Mouse (Mus musculus) lung, postnatal 10 days (tissue): ENCODE measurements around the gene Epn3.

Source experiments
- DNase-seq: peaks from one replicate; pipeline ENCODE4 v3.0.0; 2021

Epn3 gene

DNA sequence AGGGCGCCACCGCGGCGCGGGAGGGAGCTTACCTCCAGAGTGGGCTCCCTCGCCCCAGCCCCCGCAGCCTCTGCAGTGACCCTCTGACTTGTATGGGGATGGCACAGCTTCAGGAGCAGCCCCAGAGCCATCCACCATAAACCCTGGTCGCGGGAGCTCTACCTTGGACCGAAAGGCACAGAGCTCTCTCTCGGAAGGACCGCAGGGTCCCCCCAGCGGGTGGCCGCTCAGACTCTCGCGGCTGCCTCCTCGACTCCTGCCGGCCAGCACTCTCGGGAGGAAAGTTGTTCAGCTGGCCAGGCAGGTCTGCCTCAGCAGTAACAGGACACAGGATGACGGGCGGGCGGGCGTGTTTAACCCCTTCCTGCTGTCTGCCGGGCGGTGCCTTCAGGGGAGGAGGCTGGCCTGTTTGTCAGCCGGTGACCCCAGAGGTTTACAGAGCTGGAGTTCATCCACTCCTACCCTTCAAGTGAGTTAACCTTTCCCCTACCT is at the start of gene Epn3:
Gene Epn3 (minus strand): TSS at position 314 of the 492 bp plus-strand sequence.
- peak; percentile 75 for DNase-seq

DNA sequence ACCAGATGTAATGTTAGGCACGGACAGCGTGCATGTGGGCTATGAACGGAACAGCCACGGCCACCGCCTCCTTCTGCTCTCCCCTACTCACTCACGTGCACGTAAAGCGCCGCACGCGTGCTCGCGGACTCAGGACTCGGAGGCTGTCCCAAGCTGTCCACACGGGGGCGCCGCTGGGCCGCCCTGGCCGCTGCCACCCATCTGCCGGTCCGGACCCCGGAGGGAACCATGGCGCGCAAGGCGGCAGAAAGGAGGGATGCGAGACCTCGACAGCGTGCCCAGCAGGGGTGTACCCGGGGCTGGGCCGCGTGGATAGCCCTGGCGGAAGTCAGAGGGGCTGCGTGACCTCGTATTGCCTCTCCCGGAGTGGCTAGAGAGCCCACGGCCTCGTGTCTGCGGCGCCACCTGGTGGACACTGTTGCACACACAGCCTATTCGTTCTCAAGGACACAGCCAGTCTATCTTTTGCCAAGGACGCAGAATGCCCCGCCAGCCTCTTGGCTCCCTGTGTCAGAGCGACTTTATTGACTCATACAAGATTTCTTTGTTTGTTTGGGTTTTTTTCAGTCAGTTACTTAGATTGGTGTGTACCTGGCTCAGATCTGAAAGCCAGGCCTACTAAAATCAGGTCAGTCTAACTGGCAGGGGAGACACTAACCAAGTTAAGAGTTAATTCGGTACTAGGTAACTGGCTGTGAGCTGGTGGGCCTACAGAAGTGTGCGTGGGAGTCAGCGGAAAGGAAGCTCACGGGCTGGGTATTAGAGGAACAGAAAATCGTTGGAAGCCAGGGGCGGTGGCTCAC is 49.3 kb upstream of the Epn3 start, which contains the start of gene Rsad1:
Gene Rsad1 (minus strand): TSS at position 368 of the 803 bp plus-strand sequence.
- DNase-seq: peak; percentile 96

DNA sequence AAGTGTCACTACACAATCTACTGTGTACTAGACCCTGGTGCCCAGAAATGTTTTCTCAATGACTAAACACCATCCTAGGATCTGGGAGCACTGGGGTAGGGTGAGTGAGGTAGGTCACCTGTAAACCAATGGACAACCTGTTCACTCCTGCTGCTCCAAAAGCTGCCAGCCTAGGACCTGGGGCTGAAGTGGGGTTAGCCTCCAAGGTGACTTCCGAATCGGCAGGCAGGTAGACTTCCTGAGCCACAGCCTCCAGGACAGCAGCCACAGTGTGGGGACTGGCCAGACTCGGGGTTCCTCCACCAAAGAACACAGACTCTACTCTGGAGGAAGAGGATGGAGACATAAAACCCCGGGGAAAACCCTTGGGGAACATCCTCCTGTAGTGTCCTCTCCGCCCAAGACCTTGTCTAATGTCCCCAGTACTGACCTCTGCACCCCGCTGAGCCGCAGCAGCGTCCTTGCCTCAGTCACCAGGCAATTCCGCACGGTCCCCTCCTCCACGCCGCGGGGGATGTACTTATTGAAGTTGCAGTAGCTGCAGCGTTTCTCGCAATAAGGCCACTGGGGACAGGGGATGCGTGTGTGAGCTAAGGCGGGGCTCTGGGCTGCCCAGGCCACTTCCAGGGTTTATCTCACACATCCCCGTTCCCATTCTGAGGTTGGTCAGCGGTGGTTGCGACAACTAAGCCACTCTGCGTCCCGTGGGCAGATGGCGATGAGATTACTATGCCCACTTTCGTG is 48.4 kb upstream of the Epn3 start:
- DNase-seq: peak; percentile 53

DNA sequence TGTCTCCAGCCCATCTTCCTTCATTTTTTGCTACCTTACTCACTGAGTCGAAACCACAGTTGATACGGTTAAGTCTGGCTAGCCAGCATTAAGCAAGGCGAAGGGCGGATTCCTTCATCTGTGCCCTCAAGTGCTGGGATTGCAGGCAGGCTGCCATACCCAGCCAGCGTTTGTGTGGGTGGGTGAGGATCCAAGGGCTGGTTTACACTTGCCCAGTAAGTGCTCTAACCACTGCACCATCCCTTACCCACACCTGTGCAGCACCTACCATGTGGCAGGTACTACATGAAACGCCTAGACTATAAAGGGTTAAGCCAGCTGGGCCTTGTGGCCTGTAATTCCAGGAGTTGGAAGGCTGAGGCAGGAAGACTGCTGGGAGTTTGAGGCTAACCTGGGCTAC is 47.5 kb upstream of the Epn3 start:
- DNase-seq: no peak

DNA sequence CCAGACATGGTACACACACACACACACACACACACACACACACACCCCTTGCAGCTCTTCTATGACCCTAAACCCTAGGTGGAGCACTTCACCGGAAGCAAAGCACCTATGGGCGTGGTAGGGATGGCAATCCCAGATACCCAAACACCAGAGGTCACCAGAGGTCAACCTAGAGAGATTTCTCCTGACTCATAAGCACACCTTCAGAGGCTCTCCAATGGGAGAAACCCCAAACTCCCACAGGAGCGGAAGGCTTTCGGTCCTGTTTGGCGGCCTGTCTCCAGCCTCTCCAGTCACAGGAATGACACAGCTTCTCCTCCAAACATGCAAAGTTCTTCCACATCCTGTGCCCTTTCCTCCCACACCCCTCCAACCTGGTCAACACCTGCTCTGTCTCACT is 46.6 kb upstream of the Epn3 start:
- no peak for DNase-seq

DNA sequence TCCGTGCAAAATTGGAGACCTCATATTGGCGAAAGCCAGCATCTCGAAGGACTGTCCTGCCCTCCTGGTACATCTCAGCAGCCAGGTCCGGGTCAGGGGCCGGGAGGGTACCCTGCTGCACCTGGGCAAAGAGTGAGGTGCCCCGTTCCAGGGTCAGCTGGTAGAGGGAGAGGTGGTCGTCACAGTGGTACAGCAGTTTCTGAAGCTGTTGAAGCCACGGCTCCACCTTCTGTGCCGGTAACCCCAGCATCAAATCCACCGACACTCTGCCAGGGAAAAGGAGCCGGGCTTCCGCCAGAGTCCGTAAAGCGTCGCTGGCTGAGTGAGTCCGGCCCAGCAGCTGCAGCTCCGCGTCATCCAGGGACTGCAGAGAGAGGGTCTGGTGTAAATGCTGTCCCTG is 44.6 kb upstream of the Epn3 start:
- no peak for DNase-seq

DNA sequence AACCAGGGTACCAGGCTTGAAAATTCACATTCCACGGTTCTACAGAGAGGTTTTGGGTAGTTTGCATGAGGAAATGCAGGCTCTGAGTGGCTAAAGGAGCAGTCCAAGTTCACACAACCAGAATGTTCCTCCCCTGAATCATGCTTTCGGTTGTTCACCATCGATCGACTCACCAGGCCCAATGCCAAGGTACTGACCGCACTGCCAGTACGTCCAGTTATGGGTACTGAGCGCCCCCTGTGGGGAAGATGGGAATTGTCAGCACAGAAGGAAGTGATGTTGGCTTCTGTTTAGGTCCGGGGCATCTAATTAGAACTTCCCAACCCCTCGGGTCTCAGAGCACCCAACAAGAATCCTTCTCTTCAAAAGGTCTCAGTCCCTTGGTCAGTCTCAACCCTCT is 44.2 kb upstream of the Epn3 start:
- DNase-seq: peak; percentile 97

DNA sequence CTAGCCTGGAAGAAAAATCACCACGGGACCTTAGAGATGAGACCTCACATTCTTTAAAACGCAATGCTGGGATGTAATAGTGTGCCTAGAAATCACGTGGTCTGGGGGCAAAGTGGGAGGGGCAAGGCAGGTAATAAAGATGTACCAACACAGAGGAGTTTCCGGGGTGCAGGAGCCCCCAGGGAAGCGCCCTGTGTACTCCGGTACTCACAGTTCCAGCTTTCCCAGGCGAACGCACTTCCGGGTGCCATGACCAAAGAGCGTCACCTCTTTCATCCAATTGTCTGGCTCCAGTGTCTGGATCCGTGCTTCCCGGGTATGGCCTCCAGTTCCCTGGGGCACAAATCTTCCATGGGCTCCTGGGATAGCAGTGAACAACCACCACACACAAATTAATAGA is 43.6 kb upstream of the Epn3 start:
- no peak for DNase-seq

DNA sequence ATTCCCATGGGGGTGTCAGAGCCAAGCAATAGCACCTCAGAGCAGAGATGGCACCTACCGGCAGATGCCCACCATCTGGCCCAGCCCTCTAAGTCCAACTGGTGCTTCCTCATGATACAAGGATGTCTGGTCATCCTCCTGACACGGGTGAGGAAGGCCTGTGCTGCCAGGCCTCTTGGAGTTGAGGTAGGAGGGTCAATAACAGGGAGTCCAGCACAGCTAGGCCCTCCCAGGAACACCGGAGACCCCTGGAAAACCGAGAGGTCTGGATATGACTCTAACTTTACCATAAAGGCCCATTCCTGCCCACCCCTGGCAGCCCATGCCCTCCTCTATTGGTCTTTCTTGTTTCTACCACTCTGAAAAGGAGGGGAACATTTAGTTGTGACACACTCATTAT is 42.6 kb upstream of the Epn3 start:
- DNase-seq: no peak

DNA sequence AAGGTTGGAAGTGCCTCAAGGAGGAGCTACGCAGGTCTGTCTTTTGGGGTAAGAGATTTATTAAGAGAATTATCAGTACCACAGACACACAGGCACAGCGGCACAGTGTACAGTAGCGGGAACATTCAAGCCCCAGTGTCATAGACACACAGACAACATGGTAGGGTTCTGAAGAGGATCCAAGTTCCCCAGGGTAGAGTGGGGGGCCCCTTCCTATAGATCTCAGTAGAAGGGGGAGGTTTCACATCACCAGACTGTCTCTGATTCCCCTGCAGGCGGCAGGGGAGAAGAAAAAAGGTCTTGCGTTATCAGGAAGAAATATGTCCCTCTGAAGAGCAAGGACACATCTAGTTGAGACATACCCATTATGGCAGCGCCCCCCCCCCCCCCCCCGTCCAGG is 40.0 kb upstream of the Epn3 start:
- DNase-seq: no peak

DNA sequence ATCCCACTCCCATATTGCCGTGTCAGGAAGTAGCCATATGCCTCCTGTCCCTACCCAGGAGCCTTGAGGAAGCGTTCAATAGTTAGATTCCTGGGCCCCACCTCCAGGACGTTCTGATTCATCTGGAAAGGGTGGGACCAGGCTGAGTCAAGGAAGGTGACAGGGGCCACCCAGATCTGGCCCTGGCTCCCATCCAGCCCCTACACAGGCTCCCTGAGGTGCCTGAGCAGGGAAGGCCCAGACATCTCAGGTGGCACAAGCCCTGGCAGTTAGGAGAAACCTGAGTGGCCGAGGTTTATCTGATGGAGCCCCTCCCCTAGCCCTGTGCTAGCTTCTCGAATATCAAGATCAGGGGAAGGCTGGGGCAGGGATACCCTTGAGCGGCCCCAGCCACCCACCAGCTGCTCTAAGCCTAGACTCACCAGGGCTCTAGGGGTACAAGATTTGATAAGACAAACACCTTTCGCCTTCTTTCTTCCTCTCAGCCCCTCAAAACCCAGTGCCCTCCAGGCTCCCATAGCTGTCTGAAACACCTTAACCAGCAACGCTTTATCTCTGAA is 39.0 kb upstream of the Epn3 start:
- DNase-seq: no peak

DNA sequence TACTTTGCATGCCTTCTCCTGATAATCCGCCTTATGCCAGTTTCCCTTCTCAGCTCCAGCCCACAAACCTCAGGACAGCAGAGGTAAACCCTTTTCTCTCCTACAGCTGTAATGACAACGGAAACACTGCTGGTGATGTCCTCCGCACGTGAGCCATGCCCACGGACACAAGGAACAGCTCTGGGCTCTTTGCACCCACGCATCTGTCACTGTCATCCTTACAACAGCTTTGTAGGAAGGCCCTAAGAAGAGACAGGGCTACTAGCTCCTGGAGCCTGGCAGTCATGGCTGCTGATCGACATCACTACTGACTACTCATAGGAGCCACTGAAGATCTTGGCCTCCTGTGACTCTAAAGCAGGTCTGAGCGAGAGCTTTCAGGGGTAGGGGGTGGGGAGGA is 33.4 kb upstream of the Epn3 start:
- DNase-seq: no peak

DNA sequence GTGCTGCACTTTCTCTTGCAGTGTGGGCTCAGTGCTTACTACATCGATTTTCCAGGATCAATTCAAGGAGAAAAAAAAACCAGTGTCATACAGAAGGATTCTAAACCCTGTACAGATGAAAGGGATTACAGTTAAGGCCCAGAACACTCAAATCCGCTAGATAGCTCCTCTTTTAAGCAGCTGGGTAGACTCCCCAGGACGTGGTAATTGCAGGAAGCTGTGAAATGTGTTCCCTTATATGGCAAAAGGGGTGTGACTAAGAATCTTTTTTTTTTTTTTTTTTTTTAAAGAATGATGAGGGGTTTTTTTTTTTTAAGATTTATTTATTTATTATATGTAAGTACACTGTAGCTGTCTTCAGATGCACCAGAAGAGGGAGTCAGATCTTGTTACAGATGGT is 29.1 kb upstream of the Epn3 start:
- DNase-seq: no peak

DNA sequence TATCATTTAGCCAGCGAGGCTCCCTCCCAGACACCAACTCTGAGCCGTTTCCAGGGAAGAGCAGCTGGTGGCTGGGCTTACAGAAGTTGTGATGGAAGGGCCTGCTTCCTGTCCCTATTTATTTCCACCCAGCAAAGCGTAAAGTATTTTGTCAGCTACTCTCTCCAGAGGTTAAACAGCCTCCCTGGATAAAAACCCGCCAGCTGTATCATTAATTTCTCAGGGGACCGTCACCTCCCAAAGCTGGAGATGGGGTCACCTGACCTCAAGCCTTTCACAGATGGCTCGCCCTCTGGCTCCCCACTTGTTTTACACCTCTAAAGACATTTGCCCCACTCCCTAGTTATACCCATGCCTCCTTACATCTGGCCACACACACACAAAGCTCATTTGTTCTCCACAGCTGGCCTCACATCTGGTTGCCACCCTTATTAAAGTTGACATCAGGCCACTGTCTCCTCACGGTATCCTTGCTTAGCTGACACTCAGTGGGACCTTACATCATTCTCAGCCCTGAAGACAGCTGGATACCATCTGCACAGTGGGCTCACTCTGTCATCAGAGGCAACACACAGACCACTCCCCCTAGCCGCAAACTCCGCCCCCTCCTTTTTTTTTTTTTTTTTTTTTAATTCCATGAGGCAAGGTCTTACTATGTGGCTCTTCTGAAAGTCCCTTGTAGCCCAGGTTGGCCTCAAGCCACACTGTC is 26.6 kb upstream of the Epn3 start:
- DNase-seq: peak; percentile 34

DNA sequence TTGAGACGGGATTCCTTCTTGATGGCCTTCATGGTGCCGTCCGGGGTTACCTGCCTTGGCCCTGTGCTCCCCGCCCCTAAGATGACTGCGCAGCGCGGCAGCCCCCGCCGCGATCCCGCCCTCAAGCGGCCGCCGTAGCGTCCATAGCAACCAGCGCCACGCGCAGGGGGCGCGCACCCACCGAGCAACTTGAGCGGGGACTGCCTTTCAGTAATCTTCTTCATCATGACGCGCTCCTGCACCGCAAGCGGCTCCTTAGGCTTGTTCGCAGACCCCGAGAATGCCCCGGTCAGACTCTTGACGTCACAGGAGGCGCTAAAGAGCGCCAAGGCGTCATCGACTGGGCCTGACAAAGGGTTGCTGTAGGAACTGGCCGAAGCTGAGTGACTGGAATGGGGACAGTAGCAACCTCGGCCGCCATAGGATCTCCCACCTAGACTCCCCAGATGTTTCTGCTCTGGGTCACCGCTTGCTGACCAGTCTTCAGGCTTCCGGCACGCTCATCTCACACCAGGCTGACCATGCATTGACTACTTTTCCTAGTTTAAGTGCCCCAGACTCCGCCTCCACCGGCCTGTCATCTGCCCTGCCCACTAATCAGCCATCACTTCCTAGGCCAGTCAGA is 21.6 kb upstream of the Epn3 start, which contains the start of gene Mycbpap:
Gene Mycbpap (minus strand): TSS at position 524 of the 625 bp plus-strand sequence.
- peak; percentile 68 for DNase-seq

DNA sequence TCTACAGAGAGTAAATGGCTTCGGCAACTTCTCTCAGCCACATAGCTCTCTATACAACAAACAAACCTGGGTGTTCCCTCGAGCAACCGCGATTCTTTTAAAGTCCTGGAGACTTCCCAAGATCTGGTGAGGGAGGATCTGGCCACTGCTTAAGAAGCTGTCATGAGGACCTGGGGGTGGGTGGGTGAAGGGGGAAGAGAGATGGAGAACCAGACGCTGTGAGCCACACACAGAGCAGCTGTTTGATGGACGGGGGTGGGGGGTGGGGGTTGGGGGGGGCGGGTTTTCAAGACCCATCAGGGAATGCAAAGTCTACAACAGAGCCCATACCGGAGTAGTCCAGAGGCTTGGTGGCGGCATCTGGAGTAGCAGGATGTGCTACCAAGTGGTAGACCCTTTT is 13.7 kb upstream of the Epn3 start:
- no peak for DNase-seq

DNA sequence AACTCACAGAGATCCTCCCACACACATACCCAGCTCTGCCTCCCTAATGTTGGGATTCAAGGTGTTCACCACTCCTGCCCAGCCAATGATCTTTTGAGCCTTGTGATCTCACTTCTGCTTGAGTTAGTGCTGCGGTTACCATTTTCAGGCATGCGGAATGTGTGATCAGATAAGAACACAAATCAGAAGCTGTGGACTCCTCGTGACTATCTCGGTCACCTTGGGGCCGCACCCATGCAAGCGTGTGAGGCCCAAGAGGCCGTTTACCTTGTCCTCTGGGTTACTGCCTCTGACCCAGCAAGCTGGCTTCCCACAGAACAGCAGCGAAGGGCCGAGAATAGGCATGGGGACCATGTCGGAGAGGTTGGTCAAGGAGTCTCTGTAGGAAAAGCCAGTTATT is 9.2 kb upstream of the Epn3 start:
- no peak for DNase-seq

DNA sequence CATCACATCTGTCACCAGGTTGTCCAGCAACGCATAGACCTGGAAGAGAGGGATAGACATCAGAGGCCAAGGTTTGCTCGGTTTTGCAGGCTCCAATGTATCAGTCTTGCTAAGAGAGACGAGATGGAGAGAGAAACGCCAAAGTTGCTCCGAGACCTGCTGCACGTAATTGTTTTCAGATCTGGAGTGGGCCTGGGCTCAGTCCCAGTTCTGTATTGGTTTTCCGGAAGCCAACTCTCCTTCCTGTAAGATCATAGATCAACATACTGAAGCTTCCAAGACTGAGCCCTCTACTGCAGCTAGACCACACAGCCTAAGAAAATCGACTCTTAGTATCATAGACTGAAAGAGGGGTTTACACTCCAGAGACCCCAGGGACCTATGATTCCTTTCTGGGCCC is 1.7 kb upstream of the Epn3 start:
- no peak for DNase-seq

DNA sequence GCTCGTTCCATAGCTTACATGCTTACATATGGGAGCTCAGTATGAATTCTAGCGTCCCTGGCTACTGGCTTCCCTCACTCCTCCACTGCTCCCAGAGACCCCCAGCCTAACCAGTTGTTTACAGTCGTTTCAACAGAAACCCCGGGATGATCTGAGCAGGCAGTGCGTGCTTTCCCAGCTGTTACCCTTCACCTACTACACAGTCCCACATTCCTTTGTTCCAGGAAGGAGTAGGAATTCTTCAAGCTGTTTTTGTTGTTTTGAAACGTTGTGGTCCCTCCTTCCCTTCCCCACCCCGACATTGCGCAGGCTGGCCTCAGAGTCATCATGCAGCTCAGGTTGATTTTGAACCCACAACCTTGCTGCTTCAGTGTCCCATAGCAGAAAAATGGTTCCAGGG is 588 bp upstream of the Epn3 start:
- DNase-seq: no peak

DNA sequence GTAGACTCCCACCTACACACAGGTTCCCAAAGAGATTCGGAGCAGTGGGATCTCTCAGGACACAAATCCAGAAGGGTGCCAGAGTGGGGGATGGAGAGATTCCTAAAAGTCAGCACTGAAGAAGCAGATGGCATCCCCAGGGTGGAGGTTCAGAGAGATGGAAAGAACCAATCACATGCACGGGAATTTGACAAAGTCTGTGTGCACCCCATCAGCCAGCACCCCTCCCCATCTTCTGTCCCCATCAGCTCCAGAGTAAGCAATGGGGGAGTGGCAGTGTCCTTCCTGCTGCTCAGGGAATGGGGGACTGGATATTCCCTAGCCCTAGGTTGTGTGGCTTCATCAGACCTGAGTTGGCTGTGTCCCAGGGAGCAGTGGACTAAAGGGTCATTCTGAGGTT is 739 bp downstream of the Epn3 start:
- DNase-seq: no peak

DNA sequence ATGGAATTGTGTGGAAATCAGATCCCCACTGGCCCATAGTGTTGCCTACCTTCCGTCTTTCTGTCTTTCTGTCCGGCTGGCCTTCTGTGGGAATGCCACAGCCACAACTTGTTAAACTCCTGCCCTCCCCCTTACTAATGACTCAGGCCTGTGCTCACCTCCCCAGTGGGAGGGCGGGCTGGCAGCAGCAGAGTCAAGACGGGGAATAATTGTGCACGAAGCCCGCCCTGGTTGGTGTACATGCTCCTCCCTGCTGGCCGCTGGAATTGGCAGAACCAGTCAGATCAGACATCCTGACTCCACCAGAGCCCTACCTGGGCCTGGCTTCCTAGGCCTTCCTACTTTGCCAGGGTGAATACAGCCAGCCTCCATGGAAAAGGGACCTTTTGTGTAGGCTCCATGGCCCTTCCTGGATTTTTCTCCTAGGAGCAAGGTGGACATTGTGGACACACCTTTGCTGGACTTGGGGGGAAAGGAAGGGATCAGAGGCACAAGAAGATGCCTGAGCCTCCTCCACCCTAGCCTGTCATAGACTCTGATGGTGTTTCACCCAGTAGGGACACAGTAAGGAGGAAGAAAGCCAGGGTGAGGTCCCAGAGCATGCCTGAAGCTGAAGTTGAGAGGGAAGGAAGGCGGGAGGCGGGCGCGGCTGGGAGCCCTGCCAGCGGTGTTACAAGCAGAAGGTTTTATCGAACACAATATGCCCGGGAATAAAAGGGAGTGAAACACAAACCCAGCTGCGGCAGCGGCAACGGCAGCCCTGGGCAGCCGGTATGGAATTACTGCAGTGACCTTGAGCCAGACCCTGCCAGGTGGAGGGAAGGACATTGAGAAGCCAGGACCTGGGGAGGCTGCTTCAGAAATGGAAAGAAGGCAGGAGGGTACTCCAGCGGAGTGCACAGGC is 1.4 kb downstream of the Epn3 start:
- peak; percentile 69 for DNase-seq

DNA sequence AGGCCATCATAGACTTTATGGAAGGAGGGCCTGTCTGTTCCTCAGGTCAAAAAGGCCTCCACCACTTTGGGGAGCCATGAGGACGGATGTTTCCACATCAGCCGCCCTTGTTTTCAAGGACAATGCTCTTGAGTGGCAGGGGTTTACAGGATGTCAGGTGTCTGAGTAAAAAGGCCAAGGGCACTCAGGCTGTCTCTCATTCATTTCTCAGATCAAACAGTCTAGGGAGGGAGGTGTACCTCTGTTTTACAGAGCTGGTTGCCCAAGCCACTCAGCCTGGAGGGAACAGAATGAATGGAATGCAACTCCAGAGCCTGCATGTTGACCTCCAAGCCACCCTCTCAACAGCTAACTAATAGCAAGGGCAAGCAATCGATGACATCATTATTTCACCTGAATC is 4.4 kb downstream of the Epn3 start:
- DNase-seq: peak; percentile 55
